Mouse (Mus musculus) ES-Bruce4 (cell line): Measurements from ENCODE around the gene Ppih. TPM values are rescaled to one million over a fixed set of nuclear protein-coding genes. Genes with fewer than 3 reads are reported as not detected.

Experiments used
- H3K27ac ChIP-seq: 2 replicates; pipeline ENCODE4 v1.5.1; 2012; ENCODE audit warnings: low read length, inconsistent platforms; ENCODE audit not compliant: insufficient read depth
- H3K27me3 ChIP-seq: 2 replicates; pipeline ENCODE4 v1.6.1; 2012; ENCODE audit warnings: mild to moderate bottlenecking, low read length, inconsistent platforms; ENCODE audit not compliant: control insufficient read depth, poor library complexity, insufficient read depth, severe bottlenecking
- H3K36me3 ChIP-seq: 2 replicates; pipeline ENCODE4 v1.6.1; 2012; ENCODE audit warnings: inconsistent platforms, mild to moderate bottlenecking, low read length, moderate library complexity; ENCODE audit not compliant: control insufficient read depth, poor library complexity, insufficient read depth, severe bottlenecking
- H3K4me1 ChIP-seq: one replicate; pipeline ENCODE4 v1.8.1; 2011; ENCODE audit warnings: low read length; ENCODE audit not compliant: control insufficient read depth, insufficient read depth
- H3K4me3 ChIP-seq: 2 replicates; pipeline ENCODE4 v1.5.1; 2011; ENCODE audit warnings: low read depth, mild to moderate bottlenecking, low read length
- H3K9ac ChIP-seq: 2 replicates; pipeline ENCODE4 v1.6.1; 2012; ENCODE audit warnings: low read depth, mild to moderate bottlenecking, inconsistent platforms; ENCODE audit not compliant: poor library complexity, severe bottlenecking
- H3K9me3 ChIP-seq: replicated peaks from 2 replicates; pipeline ENCODE4 v1.6.1; 2012; ENCODE audit warnings: mild to moderate bottlenecking, low read length, inconsistent platforms; ENCODE audit not compliant: control insufficient read depth, poor library complexity, insufficient read depth, severe bottlenecking
- CTCF ChIP-seq: IDR thresholded peaks from one replicate; pipeline ENCODE4 v1.8.1; 2011; ENCODE audit warnings: low read depth, low read length
- EP300 ChIP-seq: IDR thresholded peaks from 2 replicates; pipeline ENCODE4 v1.6.1; 2011; ENCODE audit warnings: low read depth, low read length; ENCODE audit not compliant: insufficient read depth
- POLR2A ChIP-seq: IDR thresholded peaks from one replicate; pipeline ENCODE4 v1.8.1; 2011; ENCODE audit warnings: low read length; ENCODE audit not compliant: insufficient read depth
- polyA plus RNA-seq: library from polyadenylated mRNA; stranded (reverse); fragments of >200 nt; gene quantifications from 2 replicates; pipeline ENCODE4 v1.2.4, GENCODE M21; 2011; ENCODE audit warnings: low read depth; ENCODE audit not compliant: missing spikeins, insufficient read depth, insufficient read length

The Ppih gene
- 135 and 148 TPM in 2 replicates for polyA plus RNA-seq

- H3K27ac ChIP-seq: peak within 1 kb of the TSS; percentile 15; the same call in 1 of the 2 replicates
- TF ChIP-seq POLR2A (peak; percentile 75), EP300 (no peak)
- no peaks in the 10 kb centered on the region for H3K9me3 ChIP-seq
These were observed at the start of gene Ppih for GRCm38 (mm10) chr4:119320131-119320830. Ppih (minus strand) TSS chr4:119320546.

GRCm38 (mm10) chr4:119369460-119369859 is 49.1 kb upstream of the Ppih start:
- H3K4me1 ChIP-seq: no peaks in the 10 kb centered on the region
- H3K4me3 ChIP-seq: no peak overlapping the region
- H3K9me3 ChIP-seq: no peaks in the 10 kb centered on the region; the same call in 1 of the 2 replicates
- H3K27ac ChIP-seq: no peak overlapping the region
- TF ChIP-seq POLR2A (no peak), EP300 (no peak), CTCF (no peak)
- no peaks in the 10 kb centered on the region for H3K36me3 ChIP-seq
- no peaks in the 10 kb centered on the region for H3K27me3 ChIP-seq
- no peak overlapping the region for H3K9ac ChIP-seq

More at GRCm38 (mm10) chr4:119320131-119320830, at the start of gene Ppih:
- H3K4me1 ChIP-seq: no peaks in the 10 kb centered on the region
- H3K9ac ChIP-seq: peak within 1 kb of the TSS; percentile 83
- H3K4me3 ChIP-seq: peak within 1 kb of the TSS; percentile 83
- no peaks in the 10 kb centered on the region for H3K27me3 ChIP-seq
- peaks cover 11% of the 10 kb centered on the region for H3K36me3 ChIP-seq

DNA sequence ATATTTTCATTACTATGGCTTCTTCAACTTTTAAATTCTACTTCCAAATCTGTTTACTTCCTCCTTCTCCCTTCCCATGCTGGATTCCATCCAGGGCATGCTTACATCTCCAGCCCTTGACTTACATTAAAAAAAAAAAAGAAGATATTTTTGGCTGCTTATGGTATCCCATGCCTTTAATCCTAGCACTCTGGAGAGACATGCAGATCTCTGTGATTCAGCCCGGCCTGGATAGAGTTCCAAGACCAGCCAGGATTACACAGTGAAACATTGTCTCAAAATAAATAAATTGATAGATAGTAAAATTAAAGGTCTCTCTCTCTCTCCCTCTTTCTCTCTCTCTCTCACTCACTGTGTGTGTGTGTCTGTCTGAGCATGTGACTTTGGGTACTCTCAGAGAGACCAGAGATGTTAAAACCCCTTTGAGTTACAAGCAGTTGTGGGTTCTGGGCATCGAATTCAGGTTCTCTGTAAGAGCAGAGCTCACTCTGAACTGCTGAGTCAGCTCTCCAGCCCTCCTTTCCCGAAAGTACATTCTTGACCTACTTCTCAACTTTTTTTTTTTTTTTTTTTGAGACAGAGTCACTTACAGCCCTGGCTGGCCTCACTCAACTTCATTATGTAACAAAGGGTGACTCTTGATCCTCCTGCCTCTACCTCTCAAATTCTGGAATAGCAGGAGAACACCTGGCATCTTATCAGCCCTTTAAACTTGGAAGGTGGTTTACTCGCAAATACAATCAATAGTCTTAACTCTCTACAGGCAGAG is 46.6 kb upstream of the Ppih start:
- no peaks in the 10 kb centered on the region for H3K27me3 ChIP-seq
- no peaks in the 10 kb centered on the region for H3K4me1 ChIP-seq
- no peak overlapping the region for H3K4me3 ChIP-seq
- no peak overlapping the region for H3K9ac ChIP-seq
- H3K9me3 ChIP-seq: no peaks in the 10 kb centered on the region
- no peak for TF ChIP-seq CTCF
- TF ChIP-seq POLR2A: no peak
- TF ChIP-seq EP300: no peak
- H3K27ac ChIP-seq: no peak overlapping the region
- H3K36me3 ChIP-seq: no peaks in the 10 kb centered on the region

DNA sequence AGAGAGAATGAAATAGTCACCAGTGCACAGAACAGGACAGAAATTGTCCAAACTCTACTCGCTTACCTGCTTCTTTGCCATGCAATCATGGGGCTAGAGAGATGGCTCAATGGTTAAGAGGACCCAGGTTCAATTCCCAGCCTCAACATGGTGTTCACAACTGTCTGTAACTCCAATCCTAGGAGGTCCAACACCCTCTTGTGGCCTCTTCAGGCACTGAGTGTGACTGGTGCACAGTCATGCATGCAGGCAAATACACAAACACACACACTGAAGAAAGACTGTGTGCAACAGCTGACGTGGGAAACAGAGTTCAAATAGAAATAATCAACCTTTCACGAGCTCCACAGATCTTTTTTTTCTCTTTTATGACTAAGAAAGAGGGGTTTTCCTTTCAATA is 41.9 kb upstream of the Ppih start:
- no peaks in the 10 kb centered on the region for H3K4me1 ChIP-seq
- H3K9me3 ChIP-seq: no peaks in the 10 kb centered on the region
- no peak overlapping the region for H3K9ac ChIP-seq
- no peak overlapping the region for H3K4me3 ChIP-seq
- no peaks in the 10 kb centered on the region for H3K27me3 ChIP-seq
- H3K27ac ChIP-seq: no peak overlapping the region
- TF ChIP-seq POLR2A (no peak), CTCF (peak; percentile 17)
- H3K36me3 ChIP-seq: no peaks in the 10 kb centered on the region

DNA sequence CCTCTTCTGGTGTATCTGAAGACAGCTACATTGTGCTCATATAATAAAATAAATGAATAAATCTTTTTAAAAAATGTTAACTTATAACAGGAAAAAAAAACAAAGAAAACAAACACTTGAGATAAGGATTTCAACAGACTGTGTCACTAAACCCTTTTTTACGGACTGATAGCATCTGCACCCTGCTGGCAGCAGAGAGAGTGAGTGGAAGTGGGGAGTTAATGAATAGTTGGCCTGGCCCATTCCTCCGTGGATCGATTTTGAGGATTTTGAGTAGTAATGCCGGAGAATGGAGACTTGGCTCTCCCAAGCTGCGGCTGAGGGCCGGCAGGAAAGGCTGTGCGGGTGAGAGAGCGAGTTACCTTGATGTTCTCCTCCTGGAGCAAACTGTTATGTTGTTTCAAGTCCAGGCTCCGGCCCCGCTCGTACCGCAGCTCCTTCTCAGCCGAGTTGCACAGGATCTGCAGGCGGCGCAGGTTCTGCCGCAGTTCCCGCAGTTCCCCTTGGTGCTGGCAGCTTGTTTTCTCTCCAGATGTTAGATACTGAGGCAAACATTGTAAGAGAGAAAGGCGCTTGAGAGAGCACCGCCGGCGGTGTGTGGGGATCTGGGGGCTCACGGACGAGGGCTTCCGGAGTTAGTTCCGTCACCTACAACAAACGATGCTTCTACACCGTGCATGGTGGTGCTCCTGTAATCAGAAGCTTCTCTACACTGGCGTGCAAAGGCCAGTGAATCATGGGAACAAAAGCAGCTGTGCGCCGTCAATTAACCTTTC is 39.0 kb upstream of the Ppih start:
- TF ChIP-seq CTCF (no peak), EP300 (no peak), POLR2A (no peak)
- H3K9ac ChIP-seq: peak overlapping the region; percentile 61
- no peaks in the 10 kb centered on the region for H3K9me3 ChIP-seq
- H3K27me3 ChIP-seq: no peaks in the 10 kb centered on the region
- H3K4me1 ChIP-seq: no peaks in the 10 kb centered on the region
- no peak overlapping the region for H3K27ac ChIP-seq
- peak overlapping the region; percentile 60 for H3K4me3 ChIP-seq
- H3K36me3 ChIP-seq: no peaks in the 10 kb centered on the region
